Mouse (Mus musculus) MEL (cell line): ENCODE data around the gene Micu1. TPM values are rescaled to one million over a fixed set of nuclear protein-coding genes. Genes with fewer than 3 reads are reported as not detected.

ENCODE experiments used
- DNase-seq: peaks from one replicate; pipeline ENCODE4 v3.0.0; 2011; ENCODE audit warnings: low read depth, low spot score
- H3K27ac ChIP-seq: 2 replicates; pipeline ENCODE4 v1.5.1; 2012; ENCODE audit warnings: low read depth, mild to moderate bottlenecking, control low read depth, low read length, moderate library complexity; ENCODE audit not compliant: control insufficient read depth
- H3K27me3 ChIP-seq, 2 experiments: fragments of 150-350 bp in 1 of 2; sonication (generic) in 1 of 2; 2 replicates each; pipeline ENCODE4 v1.6.1; 2012; ENCODE audit warnings: low read length in 2 of 2, mild to moderate bottlenecking in 2 of 2, improper control_type of control experiment in 1 of 2, moderate library complexity in 1 of 2; ENCODE audit not compliant: insufficient read depth in 2 of 2, control insufficient read depth in 1 of 2
- H3K36me3 ChIP-seq, 2 experiments: 2 replicates each; pipeline ENCODE4 v1.6.1; 2012 to 2014; ENCODE audit warnings: low read length in 2 of 2, improper control_type of control experiment in 1 of 2, inconsistent platforms in 1 of 2, mild to moderate bottlenecking in 1 of 2; ENCODE audit not compliant: insufficient read depth in 2 of 2, control insufficient read depth in 1 of 2
- H3K4me1 ChIP-seq, 2 experiments: fragments of 150-350 bp in 1 of 2; sonication (generic) in 1 of 2; 2 replicates each; pipeline ENCODE4 v1.6.1; 2012; ENCODE audit warnings: low read length in 2 of 2, improper control_type of control experiment in 1 of 2, mild to moderate bottlenecking in 1 of 2; ENCODE audit not compliant: insufficient read depth in 2 of 2, control insufficient read depth in 1 of 2
- H3K4me3 ChIP-seq, 2 experiments: fragments of 150-350 bp in 1 of 2; sonication (generic) in 1 of 2; 2 replicates each; pipeline ENCODE4 v1.5.1; 2012; ENCODE audit warnings: low read depth in 2 of 2, low read length in 2 of 2, mild to moderate bottlenecking in 2 of 2, moderate library complexity in 2 of 2, control low read depth in 1 of 2, improper control_type of control experiment in 1 of 2; ENCODE audit not compliant: control insufficient read depth in 1 of 2, insufficient read depth in 1 of 2
- H3K79me2 ChIP-seq: 2 replicates; pipeline ENCODE4 v1.6.1; 2012; ENCODE audit warnings: mild to moderate bottlenecking, low read length, moderate library complexity; ENCODE audit not compliant: control insufficient read depth, poor library complexity, insufficient read depth
- H3K9ac ChIP-seq: 2 replicates; pipeline ENCODE4 v1.6.1; 2012; ENCODE audit warnings: low read depth, mild to moderate bottlenecking, control low read depth, low read length, moderate library complexity; ENCODE audit not compliant: control insufficient read depth, poor library complexity, severe bottlenecking
- H3K9me3 ChIP-seq: fragments of 150-350 bp; sonication (generic); replicated peaks from 2 replicates; pipeline ENCODE4 v1.6.1; 2012; ENCODE audit warnings: mild to moderate bottlenecking, low read length, improper control_type of control experiment, moderate library complexity; ENCODE audit not compliant: insufficient read depth
- BHLHE40 ChIP-seq: IDR thresholded peaks from 2 replicates; pipeline ENCODE4 v1.6.1; 2012; ENCODE audit warnings: low read depth, mild to moderate bottlenecking, inconsistent platforms, low read length, improper control_type of control experiment, borderline replicate concordance
- CHD1 ChIP-seq: IDR thresholded peaks from 2 replicates; pipeline ENCODE4 v1.6.1; 2012; ENCODE audit warnings: low read depth, mild to moderate bottlenecking, inconsistent platforms, low read length, improper control_type of control experiment
- CHD2 ChIP-seq: IDR thresholded peaks from 2 replicates; pipeline ENCODE4 v1.6.1; 2011; ENCODE audit warnings: low read length, improper control_type of control experiment
- CTCF ChIP-seq, 3 experiments: IDR thresholded peaks in 2 of 3; conservative IDR thresholded peaks in 1 of 3; 2 replicates each; pipeline ENCODE4 v1.5.1; 2011 to 2012; ENCODE audit warnings: low read length in 3 of 3, low read depth in 2 of 3, mild to moderate bottlenecking in 2 of 3, improper control_type of control experiment in 1 of 3, inconsistent platforms in 1 of 3, mixed read lengths in 1 of 3, moderate library complexity in 1 of 3; ENCODE audit not compliant: control insufficient read depth in 1 of 3, insufficient read depth in 1 of 3, poor library complexity in 1 of 3, severe bottlenecking in 1 of 3
- E2F4 ChIP-seq: IDR thresholded peaks from 2 replicates; pipeline ENCODE4 v1.6.1; 2011; ENCODE audit warnings: low read depth, low read length, improper control_type of control experiment, borderline replicate concordance
- ELF1 ChIP-seq: IDR thresholded peaks from 2 replicates; pipeline ENCODE4 v1.6.1; 2014; ENCODE audit warnings: low read depth, mild to moderate bottlenecking, inconsistent platforms, low read length, improper control_type of control experiment, moderate library complexity
- EP300 ChIP-seq, 2 experiments: IDR thresholded peaks; 2 replicates each; pipeline ENCODE4 v1.6.1; 2011; ENCODE audit warnings: improper control_type of control experiment in 2 of 2, low read length in 2 of 2, low read depth in 1 of 2, mild to moderate bottlenecking in 1 of 2
- HCFC1 ChIP-seq: IDR thresholded peaks from 2 replicates; pipeline ENCODE4 v1.6.1; 2012; ENCODE audit warnings: low read depth, mild to moderate bottlenecking, inconsistent platforms, low read length, improper control_type of control experiment, moderate library complexity
- JUND ChIP-seq: IDR thresholded peaks from 2 replicates; pipeline ENCODE4 v1.6.1; 2011; ENCODE audit warnings: low read depth, mild to moderate bottlenecking, improper control_type of control experiment, low read length
- KAT2A ChIP-seq: conservative IDR thresholded peaks from 2 replicates; pipeline ENCODE4 v1.6.1; 2012; ENCODE audit warnings: low read depth, low read length, improper control_type of control experiment, inconsistent platforms
- MAFK ChIP-seq: IDR thresholded peaks from 2 replicates; pipeline ENCODE4 v1.6.1; 2011; ENCODE audit warnings: low read depth, mild to moderate bottlenecking, low read length, improper control_type of control experiment, borderline replicate concordance
- MAZ ChIP-seq: IDR thresholded peaks from 2 replicates; pipeline ENCODE4 v1.6.1; 2012; ENCODE audit warnings: low read depth, mild to moderate bottlenecking, inconsistent platforms, low read length, improper control_type of control experiment
- MXI1 ChIP-seq: IDR thresholded peaks from 2 replicates; pipeline ENCODE4 v1.6.1; 2011; ENCODE audit warnings: mild to moderate bottlenecking, low read depth, low read length, improper control_type of control experiment
- MYB ChIP-seq: IDR thresholded peaks from 2 replicates; pipeline ENCODE4 v1.6.1; 2011; ENCODE audit warnings: mild to moderate bottlenecking, low read depth, low read length, improper control_type of control experiment
- POLR2A ChIP-seq, 2 experiments: IDR thresholded peaks; 2 replicates each; pipeline ENCODE4 v1.6.1; 2011 to 2012; ENCODE audit warnings: low read length in 2 of 2, mild to moderate bottlenecking in 2 of 2, control low read depth in 1 of 2, improper control_type of control experiment in 1 of 2, low read depth in 1 of 2, moderate library complexity in 1 of 2; ENCODE audit not compliant: control insufficient read depth in 1 of 2, insufficient read depth in 1 of 2, poor library complexity in 1 of 2
- POLR2AphosphoS2 ChIP-seq: IDR thresholded peaks from 2 replicates; pipeline ENCODE4 v1.6.1; 2011; ENCODE audit warnings: low read length, improper control_type of control experiment
- RAD21 ChIP-seq: IDR thresholded peaks from 2 replicates; pipeline ENCODE4 v1.6.1; 2011; ENCODE audit warnings: mild to moderate bottlenecking, low read depth, low read length, improper control_type of control experiment
- SIN3A ChIP-seq: IDR thresholded peaks from 2 replicates; pipeline ENCODE4 v1.6.1; 2012; ENCODE audit warnings: low read length, improper control_type of control experiment, inconsistent platforms
- SMC3 ChIP-seq: IDR thresholded peaks from 2 replicates; pipeline ENCODE4 v1.6.1; 2011; ENCODE audit warnings: low read depth, low read length, improper control_type of control experiment
- TCF12 ChIP-seq: IDR thresholded peaks from 2 replicates; pipeline ENCODE4 v1.6.1; 2014; ENCODE audit warnings: low read depth, mild to moderate bottlenecking, inconsistent platforms, low read length, improper control_type of control experiment, moderate library complexity
- UBTF ChIP-seq: IDR thresholded peaks from 2 replicates; pipeline ENCODE4 v1.6.1; 2012; ENCODE audit warnings: low read depth, mild to moderate bottlenecking, inconsistent platforms, low read length, improper control_type of control experiment, moderate library complexity, borderline replicate concordance; ENCODE audit not compliant: insufficient read depth
- ZC3H11A ChIP-seq: IDR thresholded peaks from 2 replicates; pipeline ENCODE4 v1.6.1; 2012; ENCODE audit warnings: low read depth, mild to moderate bottlenecking, inconsistent platforms, low read length, improper control_type of control experiment
- ZNF384 ChIP-seq: IDR thresholded peaks from 2 replicates; pipeline ENCODE4 v1.6.1; 2012; ENCODE audit warnings: low read depth, mild to moderate bottlenecking, inconsistent platforms, low read length, improper control_type of control experiment
- polyA plus RNA-seq, 2 experiments: library from polyadenylated mRNA; stranded (reverse) in 1 of 2; unstranded in 1 of 2; fragments of >175 nt in 1 of 2; fragments of >200 nt in 1 of 2; gene quantifications; 2 replicates each; pipeline versions ENCODE4 v1.2.1 to v1.2.4; 2012; ENCODE audit warnings: low replicate concordance in 2 of 2, low read depth in 1 of 2; ENCODE audit not compliant: insufficient read length in 2 of 2, insufficient read depth in 1 of 2, missing spikeins in 1 of 2
- total RNA-seq: library from RNA; depleted of rRNA; stranded (reverse); fragments of 300-350 nt; gene quantifications from 2 replicates; pipeline ENCODE4 v1.2.3, GENCODE M21; 2012

Gene Micu1
- total and polyA plus RNA-seq, 3 experiments, result 18.0 to 26.8 TPM; not detected in 1

GRCm38 (mm10) chr10:59864232-59864875 is 162.1 kb downstream of the Micu1 start:
- no peaks in the 10 kb centered on the region for H3K79me2 ChIP-seq
- H3K9me3 ChIP-seq, result no peaks in the 10 kb centered on the region
- no peak overlapping the region for H3K4me3 ChIP-seq
- no peak overlapping the region for H3K9ac ChIP-seq
- TF ChIP-seq POLR2A (IDR thresholded peaks at IDR 0.05; ENCODE audit: control insufficient read depth in 1 of 2, insufficient read depth in 1 of 2, low read depth in 1 of 2, low read length in 2 of 2, poor library complexity in 1 of 2) (no peak), UBTF (no peak), CHD2 (no peak), MXI1 (no peak), SIN3A (no peak), RAD21 (no peak), MAZ (no peak), MAFK (no peak), HCFC1 (no peak), BHLHE40 (no peak), MYB (no peak), POLR2AphosphoS2 (no peak), ELF1 (no peak), TCF12 (no peak), CHD1 (no peak), JUND (no peak), EP300 (IDR thresholded peaks at IDR 0.05; ENCODE audit: low read depth in 1 of 2, low read length in 2 of 2) (no peak)
- H3K36me3 ChIP-seq, result no peaks in the 10 kb centered on the region
- no peak overlapping the region for H3K27ac ChIP-seq
- no peaks in the 10 kb centered on the region for H3K4me1 ChIP-seq
- H3K27me3 ChIP-seq, result no peaks in the 10 kb centered on the region
- DNase-seq, result no peak

- H3K9ac ChIP-seq, result no peak overlapping the region
- no peaks in the 10 kb centered on the region for H3K36me3 ChIP-seq
- no peaks in the 10 kb centered on the region for H3K4me1 ChIP-seq
- no peaks in the 10 kb centered on the region for H3K27me3 ChIP-seq
- H3K4me3 ChIP-seq, result no peak overlapping the region
- no peak overlapping the region for H3K27ac ChIP-seq
- no peaks in the 10 kb centered on the region for H3K79me2 ChIP-seq
- peak; percentile 84 for DNase-seq
- TF ChIP-seq KAT2A (no peak), E2F4 (no peak), CTCF (IDR thresholded peaks at IDR 0.05 in 2 of 3, conservative IDR thresholded peaks at IDR 0.05 in 1 of 3; ENCODE audit: control insufficient read depth in 1 of 3, insufficient read depth in 1 of 3, low read depth in 2 of 3, low read length in 3 of 3, poor library complexity in 1 of 3, severe bottlenecking in 1 of 3) (peak; percentile 95 to 99 (median 98)), ZC3H11A (peak; percentile 88), SIN3A (0 out of 2 replicates have a peak, but pooled peaks have one; percentile 28), SMC3 (peak; percentile 95), HCFC1 (0 out of 2 replicates have a peak, but pooled peaks have one; percentile 19), BHLHE40 (no peak), ZNF384 (peak; percentile 78), RAD21 (peak; percentile 97)
- TF ChIP-seq, all 39 proteins: peak for 7
- H3K9me3 ChIP-seq, result no peaks in the 10 kb centered on the region
These were observed 162.8 kb downstream of the Micu1 start for GRCm38 (mm10) chr10:59864884-59865726.
